Mouse (Mus musculus) megakaryocyte, embryonic 14.5 days (primary cell): ENCODE results near the gene Fbn1.

Experiments used
- FLI1 ChIP-seq: IDR thresholded peaks from 2 replicates; pipeline ENCODE4 v1.6.1; 2012; ENCODE audit warnings: low read length, inconsistent platforms, mixed read lengths
- GATA1 ChIP-seq: IDR thresholded peaks from 3 replicates; pipeline ENCODE4 v1.6.1; 2012; ENCODE audit warnings: mixed read lengths, low read length, inconsistent platforms, borderline replicate concordance

- no peak for TF ChIP-seq GATA1
- TF ChIP-seq FLI1 = no peak
Measured at GRCm38 (mm10) chr2:125379206-125379605, 128.6 kb downstream of the Fbn1 start.
